Mouse (Mus musculus): ENCODE measurements around the gene Gm9747.

Gm9747 gene

DNA sequence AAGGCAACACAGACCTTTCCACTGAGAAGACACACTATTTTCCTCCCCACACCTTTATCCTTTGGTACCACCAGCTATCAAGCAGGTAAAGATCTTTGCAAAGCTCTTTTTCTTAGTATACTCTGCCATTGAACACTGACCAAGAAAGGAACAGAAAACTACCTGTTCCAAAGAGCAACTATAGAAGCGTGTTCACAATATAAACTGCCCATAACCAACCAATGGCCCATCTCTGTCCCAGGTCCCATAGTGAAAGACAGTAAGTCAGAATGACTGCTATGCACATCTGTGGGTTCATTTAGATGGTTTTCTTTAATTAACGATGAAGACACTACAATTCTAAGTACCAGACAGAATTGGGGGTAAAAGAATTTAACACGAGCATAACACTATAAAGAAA is at the start of gene Gm9747:
Gene Gm9747, plus strand, starts transcription at position 301 of the 400 bp plus-strand sequence.
- DNase-seq (ENCODE audit: low spot score), result no peak

DNA sequence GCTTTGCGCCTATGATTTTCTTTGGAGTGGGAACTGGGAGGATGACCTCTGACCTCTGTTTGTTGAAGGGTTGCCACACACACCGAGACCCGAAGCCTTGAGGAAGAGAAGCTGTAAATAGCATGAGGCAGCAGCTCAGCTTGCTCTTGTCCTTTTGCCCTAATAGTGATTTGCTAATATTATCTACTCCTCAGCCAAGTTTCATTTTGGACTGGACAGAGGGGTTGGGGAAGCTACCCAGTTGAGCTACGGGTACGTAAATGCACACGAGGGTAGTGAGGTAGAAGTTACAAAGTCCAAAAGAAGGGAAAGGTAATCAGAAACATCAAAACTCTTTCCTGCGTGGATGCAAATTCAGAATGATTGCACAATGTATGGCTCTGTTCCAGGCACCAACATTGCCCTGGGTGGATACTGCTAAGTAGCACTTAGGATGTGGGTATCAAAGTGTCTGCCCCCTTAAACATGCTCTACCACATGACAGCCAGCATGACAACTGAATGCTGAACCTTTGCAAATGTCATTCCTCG is 48.9 kb upstream of the Gm9747 start:
- DNase-seq (ENCODE audit: low spot score), result no peak

DNA sequence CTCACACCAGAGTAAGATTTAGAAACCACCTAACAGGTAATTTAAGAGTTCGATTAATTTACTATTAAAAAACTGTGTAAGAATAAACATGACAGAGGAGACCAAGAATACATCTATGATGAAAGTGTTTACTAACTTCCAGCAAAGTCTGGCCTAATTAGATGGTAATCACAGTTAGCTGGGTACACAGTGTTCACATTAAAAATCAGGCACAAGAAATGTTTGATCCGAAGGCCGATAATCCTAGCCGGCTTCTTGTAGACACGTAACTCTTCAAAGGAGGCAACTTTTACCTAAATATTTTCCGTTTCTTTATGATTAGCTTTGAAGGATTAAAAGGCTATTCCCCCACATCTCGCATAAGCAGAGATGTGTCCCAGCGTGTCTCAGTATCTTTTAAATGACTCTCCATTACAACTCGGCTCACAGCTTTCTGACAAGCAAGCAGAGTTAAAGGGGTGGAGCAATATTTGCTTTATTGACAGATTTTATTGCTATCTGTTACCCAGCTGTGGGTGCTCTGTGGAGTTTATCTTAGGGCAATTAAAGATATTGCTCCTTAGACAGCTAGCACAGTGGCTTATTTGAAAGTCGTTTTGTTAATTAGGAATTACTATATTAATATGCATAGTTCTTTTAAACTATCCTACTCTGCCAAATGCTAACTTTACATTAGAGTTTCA is 44.2 kb upstream of the Gm9747 start:
- DNase-seq (ENCODE audit: low spot score), result no peak

DNA sequence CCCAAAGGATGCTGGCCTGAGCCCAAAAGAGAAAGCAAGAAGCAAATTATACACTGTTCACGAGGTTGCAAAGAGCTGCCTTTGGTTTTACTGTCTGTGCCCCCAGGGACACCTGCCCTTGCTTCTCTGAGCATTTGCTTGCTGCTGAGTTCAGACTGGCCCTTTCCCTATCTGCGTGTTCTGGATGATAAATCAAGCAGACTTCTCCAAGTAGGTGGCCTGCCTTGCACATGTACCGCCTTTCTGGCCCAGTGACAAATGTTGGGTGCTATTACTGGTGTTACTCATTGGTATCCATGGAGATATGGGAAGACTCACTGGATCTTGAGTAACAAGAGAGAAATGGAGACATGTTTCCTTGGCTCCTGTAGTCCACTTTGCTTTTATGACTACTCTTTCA is 43.4 kb upstream of the Gm9747 start:
- peak; percentile 21 for DNase-seq (ENCODE audit: low spot score)

DNA sequence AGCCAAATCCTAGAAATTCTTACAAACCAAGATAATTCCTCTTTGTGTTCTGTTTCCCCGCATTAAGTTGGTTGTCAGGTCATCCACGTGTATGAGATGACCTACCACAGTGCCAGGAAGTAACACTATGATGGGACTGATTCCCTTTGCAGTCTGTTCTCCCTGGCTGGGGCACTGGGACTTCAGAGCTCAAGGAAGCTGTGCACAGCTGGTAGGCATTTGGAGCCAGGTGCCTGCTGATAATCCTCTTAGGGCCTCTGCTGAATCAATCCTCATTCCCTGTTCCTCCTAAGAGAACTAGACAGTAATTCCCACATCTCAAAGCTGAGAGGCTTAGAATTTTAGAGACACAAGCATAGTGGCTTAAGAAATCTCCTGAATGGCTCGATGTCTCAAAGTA is 41.3 kb upstream of the Gm9747 start:
- DNase-seq (ENCODE audit: low spot score), result no peak

DNA sequence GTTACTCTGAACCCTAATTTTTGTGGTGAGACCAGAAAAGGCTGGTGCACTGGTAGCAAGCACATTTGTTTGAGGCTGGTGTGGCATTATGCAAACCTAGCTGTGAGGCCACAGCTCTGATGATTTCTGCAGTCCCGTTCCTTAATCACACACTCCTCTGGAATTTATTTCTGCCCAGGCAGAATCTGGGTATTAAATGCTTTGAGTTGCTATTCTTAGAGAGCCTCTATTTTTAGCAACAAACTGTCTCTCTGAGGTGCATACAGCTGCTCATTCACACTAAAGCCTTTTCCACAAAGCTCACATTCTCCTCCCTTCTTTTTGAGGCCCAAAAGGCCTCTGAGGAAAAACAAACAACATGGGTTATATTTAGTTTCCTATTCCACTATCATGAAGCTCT is 33.0 kb upstream of the Gm9747 start:
- no peak for DNase-seq (ENCODE audit: low spot score)

DNA sequence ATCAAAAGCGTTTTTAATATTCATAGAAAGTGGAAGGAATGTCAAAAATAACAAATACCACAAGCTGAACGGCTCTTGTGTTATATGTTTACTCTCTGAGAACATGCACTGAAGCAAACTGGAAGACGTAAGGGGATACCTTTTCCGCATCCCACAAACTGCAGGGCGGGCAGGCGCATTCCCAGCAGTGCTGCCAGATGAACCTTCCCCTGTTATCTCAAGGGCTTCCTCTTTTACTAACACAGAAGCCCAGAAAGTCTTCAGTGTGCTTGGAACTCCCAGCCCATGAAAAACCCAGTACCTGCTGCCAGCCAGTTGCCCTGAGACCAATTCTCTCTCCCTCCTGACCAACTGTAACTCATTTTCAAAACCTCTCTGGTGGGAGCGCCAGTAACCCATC is 32.3 kb upstream of the Gm9747 start:
- no peak for DNase-seq (ENCODE audit: low spot score)

DNA sequence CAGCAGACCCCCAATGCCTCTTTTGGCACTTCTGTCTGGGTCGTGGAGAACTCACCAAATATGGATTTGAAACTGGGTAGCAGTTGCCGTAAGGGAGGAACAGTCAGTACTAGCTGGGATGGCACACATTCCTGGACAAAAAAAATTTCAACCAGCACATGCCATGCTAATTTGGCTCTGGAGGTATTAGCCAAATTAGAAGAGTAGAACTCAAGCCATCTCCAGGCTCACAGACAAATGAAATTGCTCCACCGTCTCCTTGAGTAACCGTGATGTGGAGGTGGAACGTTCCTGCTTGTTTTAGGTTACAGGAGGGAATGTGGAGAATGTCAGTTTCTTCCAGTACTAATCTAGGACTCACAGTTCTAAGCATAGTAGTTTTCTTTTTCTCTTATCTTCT is 25.4 kb upstream of the Gm9747 start:
- DNase-seq (ENCODE audit: low spot score), result no peak

DNA sequence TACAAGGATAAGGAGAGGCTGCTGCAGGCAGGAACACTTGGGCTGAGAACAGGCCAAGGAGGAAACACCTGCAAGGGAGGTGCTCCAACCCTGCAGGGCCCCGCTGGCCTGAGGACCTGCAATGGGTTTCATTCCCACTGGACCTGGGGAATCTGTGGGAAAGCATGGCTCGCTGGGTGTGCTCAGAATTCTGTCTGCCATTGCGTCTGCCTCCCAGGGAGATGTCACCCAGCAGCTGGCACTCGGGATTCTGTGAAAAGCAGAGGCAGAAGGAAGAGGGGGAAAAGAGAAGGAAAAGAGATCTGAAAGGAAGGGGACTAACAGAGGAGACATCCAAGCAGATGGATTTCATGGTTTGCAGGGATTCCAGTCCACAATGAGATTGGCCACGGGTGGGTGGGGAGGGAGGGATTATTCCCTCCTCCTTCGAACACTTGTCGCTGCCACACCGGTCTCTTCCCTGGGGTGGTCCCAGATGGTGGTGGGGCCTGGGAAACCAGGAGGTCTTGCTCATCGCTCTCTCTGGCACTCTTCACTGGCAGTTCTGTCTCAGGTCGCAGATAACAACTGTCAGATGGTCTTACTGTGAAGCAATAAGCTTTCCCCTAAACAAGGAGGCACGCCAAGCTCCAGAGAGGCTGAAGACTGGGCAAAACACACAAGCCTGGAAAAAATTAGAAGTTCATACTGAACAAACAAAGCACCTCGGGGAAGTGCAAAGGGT is 12.1 kb upstream of the Gm9747 start:
- DNase-seq (ENCODE audit: low spot score), result no peak

DNA sequence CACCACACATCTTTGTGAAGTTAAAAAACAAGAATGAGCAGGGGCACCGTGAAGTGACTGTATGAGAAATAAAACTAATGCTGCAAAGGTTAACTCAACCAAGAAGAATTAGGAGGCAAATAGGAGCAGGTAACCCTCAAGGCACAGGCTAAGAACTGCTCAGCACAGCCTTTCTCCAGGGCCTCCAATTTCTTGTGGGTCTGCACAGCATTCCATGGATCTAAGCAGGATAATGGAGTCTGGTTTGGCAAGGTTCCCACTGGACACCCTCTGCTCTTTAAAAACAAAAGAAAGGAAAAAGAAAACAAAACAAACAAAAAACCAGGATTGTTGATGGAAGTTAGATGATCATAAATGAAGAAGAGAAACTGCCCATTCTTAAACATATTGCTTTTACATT is 11.4 kb upstream of the Gm9747 start:
- DNase-seq (ENCODE audit: low spot score), result no peak

DNA sequence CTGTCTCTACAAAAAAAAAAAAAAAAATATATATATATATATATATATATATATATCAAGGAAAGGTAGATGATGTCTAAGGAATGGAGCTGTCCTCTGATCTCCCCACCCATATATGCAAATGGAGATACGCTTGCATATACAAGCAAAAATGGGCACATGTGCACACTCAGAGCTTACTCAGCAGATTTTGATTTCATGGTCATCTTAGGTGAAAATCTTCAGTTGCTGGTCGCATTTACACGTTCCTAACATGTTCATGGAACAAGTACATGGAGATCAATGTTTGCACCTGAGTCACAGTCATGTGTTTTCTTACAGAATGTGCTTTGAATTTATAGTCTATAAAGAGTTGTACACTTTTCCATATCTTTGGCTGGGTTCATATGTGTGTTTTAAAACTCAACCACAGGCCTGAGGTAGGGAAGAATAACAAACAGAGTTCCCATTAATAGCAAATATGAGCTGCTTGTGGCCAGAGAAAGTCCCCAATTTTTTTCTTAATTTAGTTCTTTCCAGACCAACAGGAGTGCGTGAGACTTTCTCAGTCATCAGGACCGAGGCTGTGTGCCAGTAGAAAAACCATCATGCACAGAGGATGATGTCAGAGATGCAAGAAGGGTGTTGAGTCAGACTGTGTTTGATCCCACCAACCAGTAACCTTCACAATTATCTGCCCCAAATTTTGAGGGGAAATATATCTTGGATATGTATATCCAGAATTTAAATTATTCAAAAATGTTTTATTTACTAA is 9.7 kb upstream of the Gm9747 start:
- DNase-seq (ENCODE audit: low spot score), result no peak

DNA sequence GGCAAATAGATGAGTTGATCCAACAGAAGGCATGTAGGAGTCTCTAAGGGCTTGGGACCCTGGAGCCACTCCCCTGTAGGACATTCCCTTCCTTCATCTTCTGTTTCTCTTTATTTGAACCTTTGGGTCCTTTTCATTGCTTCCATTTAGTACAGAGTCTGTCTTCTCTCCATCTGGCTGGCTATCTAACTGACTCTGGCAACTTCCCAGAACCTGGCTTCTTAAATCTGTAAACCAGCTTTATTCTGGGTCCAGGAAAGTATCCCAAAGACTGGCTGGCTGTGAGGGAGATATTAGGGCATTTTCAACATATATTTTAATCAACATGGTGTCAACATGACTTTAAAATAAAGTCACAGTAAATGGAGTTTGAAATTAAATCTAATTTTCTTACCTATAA is 4.1 kb upstream of the Gm9747 start:
- no peak for DNase-seq (ENCODE audit: low spot score)

DNA sequence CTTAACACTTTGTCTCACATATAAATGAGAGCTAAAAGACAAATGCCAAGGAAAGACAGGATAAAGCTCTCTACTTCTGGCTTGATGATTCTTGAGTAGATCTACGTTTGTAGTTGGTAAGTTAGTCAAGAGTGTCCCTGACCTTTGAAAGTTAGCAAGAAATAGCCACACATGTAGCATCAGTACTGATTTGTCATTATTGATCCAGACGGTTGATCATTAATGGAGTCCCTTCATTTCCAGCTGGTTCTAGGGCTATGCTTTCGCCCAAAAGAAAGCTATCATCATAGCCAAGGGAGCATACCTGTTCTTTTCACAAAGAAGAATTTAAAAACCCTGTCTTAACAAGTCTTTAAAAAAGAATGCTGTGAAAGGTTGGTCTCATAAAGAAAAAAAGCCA is 1.7 kb downstream of the Gm9747 start:
- DNase-seq (ENCODE audit: low spot score), result no peak

DNA sequence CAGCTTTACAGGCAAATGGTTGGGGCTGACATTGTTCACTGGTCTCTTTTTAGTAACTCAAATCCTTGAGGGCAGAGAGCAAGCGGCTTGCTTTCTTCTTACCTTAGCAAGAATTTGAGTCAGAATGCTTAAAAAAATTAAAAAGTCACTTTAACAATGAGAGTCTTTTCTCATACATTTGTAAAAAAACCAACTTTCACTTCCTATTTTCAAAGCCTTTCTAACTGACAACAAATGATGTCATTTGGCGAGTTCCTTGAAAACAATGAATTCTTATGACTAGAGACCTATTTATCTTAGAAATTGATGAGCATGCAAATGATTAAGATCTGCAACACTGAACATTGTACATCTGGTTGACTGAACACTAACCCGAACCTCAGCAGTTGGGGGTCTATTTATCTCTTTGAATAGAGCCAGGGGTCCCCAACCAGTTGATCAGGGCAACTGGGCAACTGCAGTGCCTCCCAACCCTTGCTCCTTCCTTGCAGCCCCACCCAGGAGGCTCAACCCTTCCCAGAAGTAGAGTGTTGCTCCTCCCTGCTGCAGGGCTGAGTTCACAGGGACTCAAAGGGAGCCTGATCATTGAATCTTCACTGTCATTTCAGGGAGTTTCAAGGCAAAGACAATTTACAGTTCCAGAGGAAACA is 2.7 kb downstream of the Gm9747 start:
- DNase-seq (ENCODE audit: low spot score), result no peak

DNA sequence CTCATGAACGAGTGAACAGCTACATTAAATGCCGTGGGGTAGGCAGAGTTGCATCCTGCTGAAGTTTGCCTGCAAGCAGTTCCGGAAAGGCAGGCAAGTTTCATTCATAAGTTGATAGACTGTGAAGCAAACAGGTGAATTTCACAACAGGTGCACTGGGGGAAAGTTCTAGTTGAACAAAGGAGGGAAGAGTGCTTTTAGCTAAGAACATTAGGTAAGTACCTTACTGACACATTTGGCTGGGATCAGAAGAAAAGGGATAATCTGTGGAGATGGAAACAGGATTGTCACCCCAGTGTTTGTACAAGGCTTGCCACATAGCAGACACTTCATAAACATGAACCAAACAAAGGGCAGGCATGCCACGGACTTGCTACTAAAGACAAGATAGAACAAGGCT is 5.3 kb downstream of the Gm9747 start:
- DNase-seq (ENCODE audit: low spot score), result no peak

DNA sequence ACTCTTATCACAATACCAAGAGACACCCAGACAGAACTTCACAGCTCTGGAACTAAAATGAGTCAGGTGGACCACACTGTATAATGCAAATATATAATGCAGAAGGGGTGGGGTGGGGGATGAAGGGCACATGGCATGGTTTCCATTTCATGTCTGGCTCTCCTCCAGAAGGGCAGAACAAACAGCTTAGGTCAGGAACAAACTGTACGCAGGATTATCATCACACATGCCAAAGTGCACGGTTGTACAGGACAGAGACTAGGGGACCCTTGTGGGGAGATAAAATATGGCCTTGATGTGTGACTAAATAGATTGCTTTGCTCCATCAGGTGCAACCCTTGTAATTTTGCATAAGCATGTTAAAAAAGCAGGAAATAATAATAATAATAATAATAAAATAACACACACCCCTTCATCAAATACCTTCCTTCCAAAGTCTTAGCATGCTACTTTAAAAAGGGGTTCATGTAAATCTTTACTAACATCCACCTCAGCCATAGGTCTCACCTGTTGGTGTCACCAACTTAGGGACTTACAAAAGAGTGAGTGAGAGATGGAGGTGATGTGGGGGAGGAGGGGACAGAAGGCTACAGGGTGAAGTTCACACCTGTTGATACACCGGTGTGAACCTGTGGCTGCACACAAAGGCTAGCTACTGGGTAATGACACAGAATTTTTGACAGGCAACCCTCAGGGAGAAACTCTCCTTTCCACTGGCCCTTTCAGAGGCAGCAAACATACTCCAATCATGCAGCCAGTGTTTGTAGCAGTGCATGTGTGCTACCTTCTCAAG is 6.7 kb downstream of the Gm9747 start:
- DNase-seq (ENCODE audit: low spot score), result no peak

DNA sequence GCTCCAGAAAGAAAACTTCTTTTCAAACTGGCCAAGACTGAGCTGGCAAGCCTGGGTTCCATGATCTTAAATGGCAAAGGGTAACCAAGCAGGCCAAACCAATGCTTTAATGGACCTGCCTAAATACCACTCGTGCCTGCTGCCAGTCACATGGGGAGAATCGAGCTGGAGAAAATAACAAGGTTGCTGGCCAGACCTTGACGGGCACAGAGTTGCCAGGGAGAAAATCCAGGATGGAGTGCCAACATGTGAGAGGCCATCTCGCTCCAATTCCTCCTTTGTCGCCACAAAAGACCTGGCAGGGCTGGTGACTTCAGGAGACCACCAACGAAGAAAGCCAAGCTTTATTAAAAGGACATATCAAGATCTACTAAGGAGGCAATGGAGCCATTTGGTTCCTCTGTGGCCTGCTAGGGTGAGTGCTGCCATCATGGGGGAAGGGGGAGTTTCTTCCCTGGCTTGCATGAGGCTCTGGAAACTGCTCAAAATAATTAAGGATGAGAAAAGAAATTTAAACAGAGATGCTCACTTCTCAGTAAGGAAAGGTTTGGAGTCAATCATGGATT is 10.4 kb downstream of the Gm9747 start:
- DNase-seq (ENCODE audit: low spot score), result no peak

DNA sequence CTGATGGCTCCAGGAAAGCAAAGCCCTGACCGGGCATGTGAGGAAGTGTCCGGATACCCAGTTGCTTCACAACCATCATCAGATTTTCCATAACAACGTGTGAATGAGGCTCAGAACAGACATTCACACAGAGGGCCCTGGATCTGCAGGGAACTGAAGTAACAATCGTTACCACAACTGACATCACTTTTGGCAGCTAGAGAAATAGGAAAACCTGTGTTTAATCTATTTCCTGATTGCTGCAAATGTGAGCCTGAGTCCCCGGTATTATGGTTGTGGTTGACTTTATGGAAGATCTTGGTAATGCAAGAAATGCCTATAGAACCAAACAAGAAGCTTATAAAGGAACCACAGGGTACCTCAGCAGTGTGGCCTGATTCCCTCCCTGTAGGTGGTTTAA is 12.1 kb downstream of the Gm9747 start:
- no peak for DNase-seq (ENCODE audit: low spot score)

DNA sequence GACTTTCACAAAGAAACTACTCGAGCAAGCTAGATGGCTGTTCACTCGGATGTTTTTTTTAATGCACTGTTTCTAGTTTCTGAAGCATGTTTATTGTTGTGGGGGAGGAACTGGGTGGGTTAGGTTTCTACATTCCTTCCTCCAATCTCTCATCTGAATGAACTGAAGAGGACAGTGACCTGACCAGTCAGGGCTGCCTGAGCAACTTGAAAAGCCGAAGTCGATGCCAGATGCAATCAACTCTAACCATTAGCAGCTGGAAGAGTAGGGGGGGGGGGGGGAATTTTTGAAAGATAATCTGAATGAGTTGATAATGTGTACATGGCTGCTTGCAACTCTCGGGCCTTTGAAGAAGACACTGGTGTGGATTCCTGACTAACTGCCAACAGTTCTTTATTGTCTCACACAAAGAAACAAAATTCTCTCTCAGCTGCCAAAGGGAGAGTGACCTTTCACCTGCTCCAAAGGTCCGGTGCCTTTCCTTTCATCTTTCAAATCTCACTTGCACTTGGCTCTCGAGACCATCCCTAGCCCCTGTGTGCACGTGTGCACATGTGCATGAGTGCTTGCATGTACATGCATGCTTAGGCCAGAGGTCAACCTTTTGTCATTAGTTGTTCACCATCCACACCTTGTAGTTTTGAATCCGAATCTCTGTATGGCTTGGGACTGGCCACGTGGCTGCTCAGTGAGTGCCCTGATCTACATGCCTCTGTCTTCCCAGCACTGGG is 14.5 kb downstream of the Gm9747 start:
- DNase-seq (ENCODE audit: low spot score), result no peak

DNA sequence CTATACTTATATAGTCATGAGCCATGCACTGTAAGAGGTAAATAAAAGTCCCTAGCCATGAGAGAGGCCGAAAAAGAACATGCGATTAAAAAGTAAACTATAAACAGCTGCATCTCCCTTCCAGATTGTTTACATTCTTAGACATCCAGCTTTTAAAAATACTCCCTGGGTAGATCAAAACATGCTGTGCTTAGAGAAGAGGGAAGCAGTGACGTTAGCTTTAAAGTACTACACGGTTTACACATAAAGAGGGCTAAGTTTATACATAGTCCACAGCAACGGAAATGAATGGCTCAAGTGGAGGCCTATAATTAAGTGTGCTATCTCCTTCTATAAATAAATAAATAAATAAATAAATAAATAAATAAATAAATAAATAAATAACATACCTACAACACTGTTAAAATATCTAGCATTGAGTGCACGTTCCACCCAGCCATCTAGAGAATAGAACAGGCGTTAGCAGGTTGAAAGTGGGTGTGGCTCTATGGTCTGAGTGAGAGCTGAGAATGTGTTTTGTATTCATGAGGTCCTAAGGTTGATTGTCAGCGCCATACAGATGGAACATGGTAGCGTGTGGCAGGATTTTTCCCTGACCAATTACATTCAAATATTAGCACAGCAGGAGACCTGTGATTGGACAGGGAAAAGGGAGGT is 21.0 kb downstream of the Gm9747 start:
- no peak for DNase-seq (ENCODE audit: low spot score)
